Mouse (Mus musculus) left cerebral cortex, postnatal 36 days (tissue): ENCODE measurements around the gene Zfp9. TPM values are rescaled to one million over a fixed set of nuclear protein-coding genes. Genes with fewer than 3 reads are reported as not detected.

ENCODE experiments used
- DNase-seq, 2 experiments: peaks; one replicate each; pipeline ENCODE4 v3.0.0; 2021 to 2022; ENCODE audit warnings: low spot score in 2 of 2, mixed read lengths in 1 of 2
- intact Hi-C: fragments of 180-260 bp; cut with DNase I; formaldehyde crosslinking; loops from one replicate; pipeline ENCODE4 v1.15.1; 2025
- microRNA-seq: library from miRNA; unstranded; fragments of <30 nt; microRNA quantifications from one replicate; pipeline ENCODE4 v1.2.0, GENCODE M21; 2022
- total RNA-seq, 2 experiments: library from RNA; stranded (reverse); gene quantifications; 2 replicates each; pipeline ENCODE4 v1.2.3; 2021

The Zfp9 gene
- 10 to 100 TPM; 18.5 to 19.7 TPM for total RNA-seq

DNA sequence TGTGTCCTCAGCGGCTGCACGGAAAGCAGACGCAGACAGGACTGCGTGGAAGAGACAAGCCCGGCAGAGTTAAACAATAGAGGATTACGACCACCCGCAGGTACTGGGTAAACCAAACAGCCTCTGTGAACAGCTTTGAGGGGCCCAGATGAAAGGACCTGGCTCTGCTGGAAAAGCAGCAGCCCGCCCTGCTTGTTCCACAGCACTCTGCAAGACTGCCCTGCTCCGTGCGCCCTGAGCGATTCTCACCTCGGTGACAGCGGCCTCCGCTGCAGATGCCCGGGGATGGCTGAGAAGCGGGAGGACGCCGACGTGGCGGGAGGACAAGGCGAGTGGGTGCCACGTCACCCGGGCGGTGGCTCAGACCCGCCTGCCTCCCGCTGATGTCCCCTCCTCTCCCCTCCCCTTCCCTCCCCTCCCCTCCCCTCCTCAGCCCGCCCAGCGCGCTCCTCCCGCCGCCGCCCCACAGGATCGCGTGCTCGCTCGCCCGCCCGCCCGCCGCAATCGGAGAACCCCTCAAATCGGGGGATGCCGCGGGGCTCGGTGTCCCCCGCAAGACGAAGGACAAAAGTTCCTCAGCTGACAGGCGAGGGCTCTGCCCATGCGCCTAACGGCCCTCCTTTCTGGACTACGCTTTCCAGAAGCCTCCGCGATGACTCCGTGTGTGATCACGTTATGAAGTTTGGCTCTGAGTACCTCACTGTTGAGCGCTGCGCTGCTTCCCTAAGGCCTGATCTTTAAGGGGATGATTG, at the start of gene Zfp9:
Zfp9 (minus strand) TSS at position 364 of the 752 bp plus-strand sequence.
- DNase-seq: peak; percentile 85 to 89
- intact Hi-C loops: loop anchor here (1.0 kb wide), 1 partner anchor 24 kb away; the partner anchor contains the start of gene Zfp248

DNA sequence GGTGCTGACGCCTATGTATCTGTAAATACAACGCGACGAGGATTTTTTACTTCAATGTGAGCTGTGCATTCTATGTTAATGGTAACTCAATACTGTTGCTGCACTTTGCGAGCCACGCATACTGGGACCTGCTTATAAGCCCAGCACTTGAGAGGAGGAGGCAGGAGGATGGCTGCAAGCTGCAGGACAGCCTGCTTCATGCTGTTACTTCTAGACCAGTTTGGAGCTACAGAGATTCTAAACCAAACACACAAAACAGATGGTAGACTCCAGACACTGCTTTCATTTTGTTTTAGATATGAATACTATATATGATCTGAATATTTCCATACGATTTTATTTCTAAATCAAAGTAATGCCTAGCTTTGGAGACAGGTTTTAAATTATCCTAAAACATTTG, 41.5 kb upstream of the Zfp9 start:
- no peak for DNase-seq

DNA sequence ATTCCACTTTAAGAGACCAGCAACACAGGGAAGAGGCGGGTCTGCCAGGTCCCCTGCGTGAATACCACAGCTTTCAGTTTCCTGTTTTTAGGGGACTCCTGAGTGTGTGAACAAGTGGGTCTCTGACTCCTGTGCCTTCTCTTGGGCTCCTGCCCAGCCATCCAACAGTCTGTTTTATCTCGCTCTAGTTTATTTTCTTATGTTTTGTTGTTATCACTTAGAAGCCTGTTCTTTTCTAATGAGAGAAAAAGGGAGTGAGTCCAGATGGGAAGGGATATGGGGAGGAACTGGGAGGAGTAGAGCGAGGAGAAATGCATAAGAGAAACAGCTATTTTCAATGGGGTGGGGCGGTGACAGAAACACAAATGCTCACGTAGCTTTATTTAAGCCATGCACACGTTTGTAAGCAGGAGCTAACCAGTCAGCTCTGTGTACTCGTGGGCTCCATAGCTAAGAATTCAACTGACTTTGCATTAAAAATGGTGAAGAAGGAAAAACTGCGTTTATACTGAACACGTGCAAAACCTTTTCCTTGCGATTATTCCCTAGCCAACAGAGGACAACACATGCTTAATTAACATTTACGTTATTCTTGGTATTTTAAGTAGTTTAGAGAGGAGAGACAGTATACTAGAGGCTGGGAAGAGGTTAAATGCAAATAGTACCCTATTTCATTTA, 34.4 kb upstream of the Zfp9 start:
- no peak for DNase-seq
- intact Hi-C loops: no loop called here

More for the DNA sequence above, 41.5 kb upstream of the Zfp9 start:
- intact Hi-C loops: no loop called here

DNA sequence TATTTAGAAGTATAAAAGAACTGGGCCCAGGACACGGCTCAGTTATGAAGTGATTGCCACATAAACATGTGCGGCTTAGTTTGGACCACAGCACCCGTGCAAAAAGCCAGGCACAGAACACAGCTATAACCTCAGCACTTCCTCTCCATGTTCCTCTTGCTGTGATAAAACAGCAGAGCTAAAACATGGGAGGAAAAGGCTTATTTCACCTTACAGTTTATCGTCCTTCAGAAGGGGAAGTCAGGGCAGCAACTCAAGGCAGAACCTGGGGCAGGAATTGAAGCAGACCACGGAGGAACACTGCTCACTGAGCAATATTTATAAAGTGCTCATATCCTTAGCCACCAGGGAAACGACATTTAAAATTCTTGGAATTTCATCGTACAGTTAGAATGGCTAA, 19.9 kb upstream of the Zfp9 start:
- intact Hi-C loops: no loop called here
- DNase-seq: no peak

DNA sequence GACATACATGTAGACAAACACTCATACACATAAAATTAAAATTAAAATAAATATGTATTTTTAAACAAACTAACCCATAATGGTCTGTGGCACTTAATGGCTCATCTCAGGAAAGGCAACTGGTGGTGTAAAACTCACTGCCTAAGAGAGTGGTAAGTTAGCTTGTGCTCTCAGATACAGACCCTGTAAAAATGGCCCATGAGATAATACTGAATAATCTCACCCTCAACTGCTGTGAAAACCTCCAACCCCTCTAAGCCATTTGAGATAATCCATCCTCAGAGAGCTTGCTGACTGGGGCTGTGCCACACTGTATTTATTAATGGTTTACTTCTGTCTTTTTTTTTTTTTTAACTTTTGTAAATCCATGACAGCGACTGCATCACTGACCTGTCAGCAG, 3.0 kb upstream of the Zfp9 start:
- intact Hi-C loops: no loop called here
- DNase-seq: no peak

DNA sequence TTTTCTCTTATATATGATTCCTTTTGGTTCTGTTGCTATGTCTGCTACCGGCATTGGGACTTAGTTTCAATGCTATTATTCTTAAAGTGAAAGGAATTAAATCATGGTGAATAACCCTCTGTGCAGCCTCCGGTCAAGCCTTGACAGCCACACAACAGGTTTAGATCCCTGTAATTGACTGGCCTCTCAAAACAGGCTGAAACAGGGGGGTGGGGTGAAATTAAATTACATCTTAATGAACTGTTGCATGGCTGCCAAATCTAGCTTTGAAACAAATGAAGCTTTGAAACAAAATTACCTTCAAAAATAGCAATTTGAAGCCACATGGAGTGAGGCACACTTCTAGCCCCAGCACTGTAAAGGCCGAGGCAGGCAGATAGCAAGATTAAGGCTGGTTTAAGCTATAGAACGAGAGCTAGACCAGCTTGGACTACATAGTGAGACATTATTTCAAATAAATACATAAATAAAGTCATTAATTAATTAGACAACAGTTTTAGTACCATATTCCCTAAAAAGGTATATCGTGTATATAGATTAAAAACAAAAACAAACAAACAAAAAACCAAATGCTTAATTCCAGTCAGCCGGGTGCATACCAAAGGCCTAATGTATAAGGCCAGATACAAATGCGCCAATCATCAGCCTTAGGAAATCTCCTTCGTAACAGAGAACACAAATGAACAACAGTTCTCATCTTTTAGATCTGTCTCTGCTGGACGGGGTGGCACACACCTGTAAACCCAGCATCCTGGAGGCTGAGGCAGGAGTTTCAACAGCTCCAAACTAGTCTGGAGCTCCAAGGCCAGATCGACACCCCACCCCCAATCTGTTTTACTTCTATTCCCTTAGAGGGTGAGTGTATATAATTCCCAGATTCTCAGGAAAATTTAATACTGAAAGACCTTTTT, 990 bp downstream of the Zfp9 start:
- intact Hi-C loops: no loop called here
- DNase-seq: no peak

DNA sequence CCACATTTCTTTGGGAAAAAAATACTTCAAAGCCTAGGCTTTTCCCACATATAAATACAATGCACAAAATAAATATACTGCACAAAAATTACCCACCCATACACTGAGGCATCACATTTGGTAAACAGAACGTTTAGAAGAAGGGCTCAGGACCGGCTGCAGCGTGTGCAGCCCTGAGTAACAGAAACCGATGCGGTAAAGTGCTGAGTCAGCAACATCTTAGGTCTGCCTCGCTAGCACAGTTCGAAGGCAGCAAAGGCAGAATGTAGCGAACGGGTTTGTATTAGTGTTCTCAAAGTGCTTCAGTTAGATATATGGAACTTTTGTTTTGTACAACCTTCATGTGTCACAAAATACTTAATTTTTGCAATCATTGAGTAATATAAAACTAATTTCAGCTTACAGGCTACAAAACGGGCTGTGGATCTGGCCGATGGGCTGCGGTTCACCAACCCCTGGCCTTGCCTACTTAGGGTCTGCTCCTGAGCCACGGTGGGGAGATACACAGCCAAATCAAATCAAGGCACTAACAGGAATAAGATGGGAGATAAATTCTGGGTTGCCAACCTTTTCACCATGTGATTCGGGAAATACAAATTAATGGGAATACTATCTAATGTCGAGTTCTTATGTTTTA, 16.9 kb downstream of the Zfp9 start:
- intact Hi-C loops: no loop called here
- no peak for DNase-seq

DNA sequence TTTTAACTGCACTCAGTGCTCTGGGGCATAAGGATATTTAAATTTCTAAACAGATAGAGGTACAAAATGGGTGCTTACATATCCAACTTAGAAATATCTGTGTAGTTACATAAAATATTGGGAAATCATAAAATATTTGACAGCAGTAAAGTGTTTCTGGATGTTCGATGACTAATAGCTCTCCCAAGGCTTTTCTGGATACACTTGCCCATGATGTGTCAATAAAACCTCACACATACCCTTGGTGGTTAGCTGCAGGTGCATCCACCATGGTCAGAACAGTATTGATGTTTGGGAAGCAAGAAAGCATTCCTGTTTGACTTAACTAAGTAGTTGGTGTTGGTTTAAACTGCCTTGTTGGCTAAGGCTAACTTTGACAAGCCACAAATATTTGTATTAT, 21.4 kb downstream of the Zfp9 start:
- no peak for DNase-seq
- intact Hi-C loops: no loop called here

DNA sequence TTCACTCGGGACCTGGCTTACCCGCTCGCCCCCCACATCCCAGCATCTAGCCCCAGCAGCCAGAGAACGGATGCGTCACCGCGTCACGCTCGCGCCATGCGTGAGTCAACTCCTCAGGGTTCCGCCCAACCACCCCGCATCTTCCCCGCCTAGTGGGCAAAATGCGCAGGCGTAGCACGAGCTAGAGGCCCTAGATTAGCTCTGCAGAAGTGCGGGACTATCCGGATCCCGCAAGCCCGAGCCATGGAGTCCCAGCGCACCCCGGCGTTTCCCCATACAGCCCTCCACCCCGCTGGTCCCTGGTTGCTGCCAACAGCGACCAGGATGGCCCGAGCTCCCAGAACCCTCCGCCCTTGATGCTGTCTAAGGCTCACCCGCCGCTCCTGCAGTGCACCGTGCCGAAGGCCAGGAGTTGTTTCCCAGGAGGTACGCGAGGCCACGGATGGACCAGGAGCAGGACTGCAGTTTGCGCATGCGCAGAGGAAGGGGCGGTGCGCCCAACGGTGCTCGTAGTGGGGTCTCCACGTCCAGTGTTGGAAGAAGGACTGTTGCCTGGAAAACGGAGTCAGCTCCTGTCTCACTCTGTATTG, 24.0 kb downstream of the Zfp9 start, which contains the start of gene Zfp248:
Zfp248 (minus strand) TSS at position 487 of the 590 bp plus-strand sequence.
- intact Hi-C loops: loop anchor here (1.0 kb wide), 1 partner anchor 24 kb away; the partner anchor contains the start of gene Zfp9
- peak; percentile 93 to 95 for DNase-seq

DNA sequence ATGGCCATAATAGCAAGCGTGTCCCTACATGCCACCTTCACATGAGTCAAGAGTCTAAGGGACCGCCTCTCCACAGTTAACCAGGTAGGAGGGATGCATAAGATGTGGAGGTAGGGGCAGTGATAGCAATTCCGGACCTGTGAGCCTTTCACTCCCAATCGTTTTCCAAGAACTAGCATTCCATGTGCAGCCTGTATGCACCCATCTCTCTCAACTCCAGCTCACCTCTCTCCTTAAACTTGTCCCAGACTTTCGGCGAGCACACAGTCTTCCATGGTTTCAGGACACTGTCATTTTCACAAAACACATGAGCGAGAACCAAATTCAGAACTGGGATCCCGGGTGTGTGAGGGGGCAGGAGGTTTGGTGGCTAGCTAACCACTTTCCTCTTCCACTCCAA, 24.7 kb downstream of the Zfp9 start:
- intact Hi-C loops: no loop called here
- peak; percentile 34 to 36 for DNase-seq

DNA sequence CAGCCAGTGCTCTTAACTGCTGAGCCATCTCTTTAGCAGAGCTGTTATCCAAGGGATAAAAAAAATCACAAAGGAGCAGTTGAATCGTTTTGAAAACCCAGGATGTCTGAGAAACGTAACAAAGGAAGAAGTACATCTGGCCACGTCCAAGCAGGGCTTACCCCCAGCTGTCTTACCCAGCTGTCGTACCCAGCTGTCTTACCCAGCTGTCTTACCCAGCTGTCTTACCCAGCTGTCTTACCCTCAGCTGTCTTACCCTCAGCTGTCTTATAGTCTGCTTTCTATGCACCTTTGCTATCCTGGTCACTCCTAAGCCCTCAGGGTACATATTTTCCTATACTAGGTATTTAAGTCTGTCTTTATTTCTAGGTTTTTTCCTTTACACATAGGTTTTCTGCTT, 47.6 kb downstream of the Zfp9 start:
- intact Hi-C loops: no loop called here
- DNase-seq: no peak

DNA sequence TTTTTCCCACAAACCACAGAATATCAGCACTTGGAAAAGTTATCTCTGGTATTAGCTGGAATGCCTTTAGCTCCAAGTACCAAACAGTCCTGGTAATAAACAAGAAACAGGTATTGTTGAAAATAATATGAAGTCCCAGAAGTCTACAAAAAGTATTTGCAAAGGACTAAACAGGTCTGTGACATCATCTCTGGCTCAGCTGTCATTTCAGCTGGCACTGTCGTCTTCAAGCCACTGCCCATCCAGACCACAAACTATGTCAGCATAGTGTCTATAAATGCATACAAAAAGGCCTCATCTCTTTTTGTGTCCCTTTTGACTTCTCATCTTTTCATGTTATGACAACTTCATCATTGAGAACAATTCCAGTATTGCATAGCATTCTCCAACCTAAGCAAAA, 52.5 kb downstream of the Zfp9 start:
- no peak for DNase-seq

DNA sequence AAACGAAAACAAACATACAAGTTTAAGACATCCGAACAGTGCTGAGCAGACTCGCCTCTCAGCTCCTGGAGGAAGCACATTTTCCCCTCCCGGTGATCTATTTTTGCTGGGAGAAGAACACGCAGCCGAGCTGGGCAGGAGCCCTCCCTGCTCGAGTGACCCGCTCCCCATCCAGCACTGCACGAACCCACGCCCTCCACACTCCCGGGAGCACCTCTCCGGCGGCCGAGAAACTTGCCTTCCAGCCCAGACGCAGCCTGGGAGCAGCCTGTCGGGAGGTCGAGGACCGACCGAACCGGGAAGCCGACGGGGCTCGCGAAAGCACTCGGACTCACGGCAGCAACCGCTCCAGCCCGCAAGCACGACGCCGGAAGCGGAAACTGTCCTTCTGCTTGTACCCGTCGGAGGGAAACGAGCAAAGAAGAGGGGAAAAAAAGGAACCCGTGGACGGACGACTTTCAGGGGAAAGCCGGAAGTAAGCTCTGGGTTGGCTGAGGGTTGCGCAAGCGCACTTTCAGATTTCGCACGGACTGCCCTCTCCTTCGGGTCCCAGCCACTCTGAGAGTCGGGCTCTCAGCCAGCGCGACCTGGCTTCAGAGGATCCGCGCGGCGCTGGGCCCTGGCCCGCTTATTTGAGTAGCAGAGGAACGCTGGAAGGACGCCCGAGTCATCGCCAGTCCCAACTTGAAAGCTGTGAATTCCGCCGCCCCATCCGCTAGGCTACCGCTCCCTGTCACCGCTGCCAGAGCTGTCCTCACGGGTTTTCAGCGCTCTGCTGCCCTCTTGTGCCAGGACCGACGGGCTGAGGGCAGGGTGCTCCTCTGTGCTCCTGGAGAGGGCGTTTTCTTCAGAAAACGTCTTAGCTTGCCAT, 59.8 kb downstream of the Zfp9 start, which contains the start of gene Bms1:
Bms1 (minus strand) TSS at position 425 of the 871 bp plus-strand sequence.
- DNase-seq: peak; percentile 97
- intact Hi-C loops: no loop called here

More for the DNA sequence above, 52.5 kb downstream of the Zfp9 start:
- intact Hi-C loops: no loop called here

Small RNAs within 50 kb of the gene (microRNA-seq; reads per million reads assigned to microRNA genes)
- gene Gm25953: not detected

Other genes starting within 250 kb of the Zfp9 start
- gene Bms1, start 59.8 kb downstream of the Zfp9 start, total RNA-seq: 10 to 100 TPM; 26.1 to 33.3 TPM
- 10 to 100 TPM; 18.3 to 21.2 TPM for gene Zfp248, start 23.8 kb downstream of the Zfp9 start, total RNA-seq
- gene Ankrd26, start 82.9 kb upstream of the Zfp9 start, total RNA-seq: 10 to 100 TPM in 1 of 2 experiments, 1 to 10 TPM in 1; 9.0 to 11.5 TPM